In genomic region chr3:38128486-38129166, GRCm38 (mm10) we compare ENCODE assay signal across 9 mouse cellular contexts.
DNase-seq lines count a peak whose midpoint lies in the region; ATAC-seq and TF ChIP-seq lines count a peak whose summit lies in the region.
"Had no signal": no experiment of that assay in that cellular context is flagged by ENCODE, and none has a peak within 500 bp of the region (broad histone marks: within the 10 kb centered on the region; RNA-seq: fewer than 3 reads in every experiment).

No protein-coding gene starts in this region.

- no peak overlapping the region for H3K27ac ChIP-seq in heart, embryonic 12.5 days (ENCODE audit: poor library complexity, severe bottlenecking)
- H3K27ac ChIP-seq in heart, embryonic 15.5 days: peak overlapping the region; percentile 16; the same call in 1 of the 2 replicates
- H3K27ac ChIP-seq in liver, embryonic 13.5 days: no peak overlapping the region
- no peak overlapping the region for H3K27ac ChIP-seq in forebrain, embryonic 11.5 days (ENCODE audit: low read depth, low read length)
- H3K27ac ChIP-seq: embryonic facial prominence, embryonic 15.5 days had no signal

- H3K36me3 ChIP-seq in heart, embryonic 12.5 days: no peaks in the 10 kb centered on the region
- no peaks in the 10 kb centered on the region for H3K36me3 ChIP-seq in heart, embryonic 15.5 days
- H3K36me3 ChIP-seq in liver, embryonic 13.5 days: no peaks in the 10 kb centered on the region
- H3K36me3 ChIP-seq in myocyte (ENCODE audit: control insufficient read depth, insufficient read depth): no peaks in the 10 kb centered on the region
- no peaks in the 10 kb centered on the region for H3K36me3 ChIP-seq in forebrain, embryonic 11.5 days (ENCODE audit: control insufficient read depth, insufficient read depth, low read length)
- H3K36me3 ChIP-seq: embryonic facial prominence, embryonic 15.5 days had no signal

- TF ChIP-seq POLR2A in myocyte (IDR thresholded peaks at IDR 0.05; ENCODE audit: insufficient read length, low read depth): no peak

- H3K27me3 ChIP-seq in heart, embryonic 12.5 days (replicated peaks): no peaks in the 10 kb centered on the region
- no peaks in the 10 kb centered on the region for H3K27me3 ChIP-seq in heart, embryonic 15.5 days
- H3K27me3 ChIP-seq in liver, embryonic 13.5 days: no peaks in the 10 kb centered on the region
- no peaks in the 10 kb centered on the region for H3K27me3 ChIP-seq in myocyte (ENCODE audit: control insufficient read depth, insufficient read depth, insufficient read length)
- no peaks in the 10 kb centered on the region for H3K27me3 ChIP-seq in forebrain, embryonic 11.5 days (ENCODE audit: control insufficient read depth, insufficient read depth, low read length)
- H3K27me3 ChIP-seq: embryonic facial prominence, embryonic 15.5 days had no signal

- DNase-seq in heart, adult 18-20 months: peak; percentile 74 to 83
- no peak for DNase-seq in liver, embryonic 13.5 days
- DNase-seq in cerebellum, postnatal 10 days: no peak
- no peak for DNase-seq in thymus, postnatal 14 days
- DNase-seq in forebrain, embryonic 11.5 days (ENCODE audit: low spot score): no peak

- no peak overlapping the region for H3K4me3 ChIP-seq in heart, embryonic 12.5 days
- no peak overlapping the region for H3K4me3 ChIP-seq in heart, embryonic 15.5 days
- H3K4me3 ChIP-seq in liver, embryonic 13.5 days (replicated peaks): no peak overlapping the region
- H3K4me3 ChIP-seq in myocyte: no peak overlapping the region
- H3K4me3 ChIP-seq in forebrain, embryonic 11.5 days (ENCODE audit: low read depth, low read length): no peak overlapping the region
- H3K4me3 ChIP-seq: embryonic facial prominence, embryonic 15.5 days had no signal

- no peak overlapping the region for H3ac ChIP-seq in myocyte (ENCODE audit: control insufficient read depth, insufficient read length)

- no peak overlapping the region for H3K4me2 ChIP-seq in heart, embryonic 12.5 days
- no peak overlapping the region for H3K4me2 ChIP-seq in heart, embryonic 15.5 days
- H3K4me2 ChIP-seq in liver, embryonic 13.5 days: no peak overlapping the region
- H3K4me2 ChIP-seq in myocyte (ENCODE audit: low read depth): peak overlapping the region; percentile 19
- no peak overlapping the region for H3K4me2 ChIP-seq in forebrain, embryonic 11.5 days (ENCODE audit: low read depth, low read length, severe bottlenecking)
- H3K4me2 ChIP-seq: embryonic facial prominence, embryonic 15.5 days had no signal

- WGBS in heart, embryonic 12.5 days: 53% methylated on average over 5 of the region's 5 CpGs
- 47% methylated on average over 5 of the region's 5 CpGs for WGBS in heart, embryonic 15.5 days
- WGBS in liver, embryonic 13.5 days (ENCODE audit: insufficient replicate concordance): 34% methylated on average over 5 of the region's 5 CpGs
- 78% methylated on average over 5 of the region's 5 CpGs for WGBS in forebrain, embryonic 11.5 days

- no peaks in the 10 kb centered on the region for H3K9me3 ChIP-seq in heart, embryonic 12.5 days (replicated peaks)
- H3K9me3 ChIP-seq in heart, embryonic 15.5 days (replicated peaks): no peaks in the 10 kb centered on the region
- no peaks in the 10 kb centered on the region for H3K9me3 ChIP-seq in liver, embryonic 13.5 days (replicated peaks)
- H3K9me3 ChIP-seq in forebrain, embryonic 11.5 days (ENCODE audit: control insufficient read depth, low read length): no peaks in the 10 kb centered on the region; the same call in 1 of the 2 replicates

- ATAC-seq in heart, embryonic 12.5 days (ENCODE audit: insufficient number of reproducible peaks, low FRiP score): no peak
- peak; percentile 67; the same call in 1 of the 2 replicates for ATAC-seq in heart, embryonic 15.5 days (replicated peaks; ENCODE audit: insufficient number of reproducible peaks, insufficient read depth, low FRiP score, low read depth)
- ATAC-seq in liver, embryonic 13.5 days (ENCODE audit: low read depth): peak; percentile 70
- no peak for ATAC-seq in forebrain, embryonic 11.5 days (replicated peaks; ENCODE audit: low FRiP score)

- H3K9ac ChIP-seq in heart, embryonic 12.5 days: no peak overlapping the region
- H3K9ac ChIP-seq in heart, embryonic 15.5 days: no peak overlapping the region
- no peak overlapping the region for H3K9ac ChIP-seq in liver, embryonic 13.5 days
- H3K9ac ChIP-seq in forebrain, embryonic 11.5 days (ENCODE audit: low read length): no peak overlapping the region
- H3K9ac ChIP-seq: embryonic facial prominence, embryonic 15.5 days had no signal

- H3K79me2 ChIP-seq in myocyte (ENCODE audit: control insufficient read depth, insufficient read depth): no peaks in the 10 kb centered on the region

- peaks cover 11% of the 10 kb centered on the region; the same call in 1 of the 2 replicates for H3K4me1 ChIP-seq in heart, embryonic 12.5 days (replicated peaks)
- H3K4me1 ChIP-seq in heart, embryonic 15.5 days (replicated peaks): peaks cover 3% of the 10 kb centered on the region; the same call in 1 of the 2 replicates
- H3K4me1 ChIP-seq in liver, embryonic 13.5 days (replicated peaks): peaks cover 6% of the 10 kb centered on the region; the same call in 1 of the 2 replicates
- H3K4me1 ChIP-seq in forebrain, embryonic 11.5 days (replicated peaks; ENCODE audit: control insufficient read depth, insufficient read depth, low read length): no peaks in the 10 kb centered on the region
- H3K4me1 ChIP-seq: embryonic facial prominence, embryonic 15.5 days had no signal

TF ChIP-seq in myocyte, 11 proteins besides CTCF, POLR2A, EP300 and RAD21:
- TF ChIP-seq CEBPB (IDR thresholded peaks at IDR 0.05; ENCODE audit: insufficient read depth, poor library complexity, severe bottlenecking) (peak; percentile 83), MYOD1 (IDR thresholded peaks at IDR 0.05; ENCODE audit: control insufficient read depth in 1 of 3, insufficient read length in 2 of 3, low read depth in 2 of 3) (no peak), POLR2AphosphoS2 (IDR thresholded peaks at IDR 0.05; ENCODE audit: insufficient read length, low read depth) (no peak)
TF ChIP-seq in myocyte: peak in this region for 1.

Comparison
In these comparisons a context has a peak if more than half of its experiments do, and no peak if none do; other contexts are left out.
1. ATAC-seq: peak in heart, embryonic 15.5 days (single experiment) and liver, embryonic 13.5 days (single experiment); none in heart, embryonic 12.5 days (single experiment) and forebrain, embryonic 11.5 days (single experiment).
2. DNase-seq: peak in heart, adult 18-20 months (2 of 2); none in liver, embryonic 13.5 days (single experiment), cerebellum, postnatal 10 days (0 of 2), thymus, postnatal 14 days (single experiment) and forebrain, embryonic 11.5 days (single experiment).